Mouse (Mus musculus) heart, postnatal 10 days (tissue): ENCODE results near the gene Crb3. TPM values are rescaled to one million over a fixed set of nuclear protein-coding genes. Genes with fewer than 3 reads are reported as not detected.

ENCODE experiments used
- DNase-seq, 2 experiments: peaks; one replicate each; pipeline ENCODE4 v3.0.0; 2021
- intact Hi-C: fragments of 180-260 bp; cut with DNase I; formaldehyde crosslinking; loops from one replicate; pipeline ENCODE4 v1.15.1; 2025
- total RNA-seq, 2 experiments: library from RNA; stranded (reverse); gene quantifications; 2 replicates each; pipeline ENCODE4 v1.2.3; 2021

The Crb3 gene
- total RNA-seq, 2 experiments from 2014 or later: 0.35 to 0.57 TPM

DNA sequence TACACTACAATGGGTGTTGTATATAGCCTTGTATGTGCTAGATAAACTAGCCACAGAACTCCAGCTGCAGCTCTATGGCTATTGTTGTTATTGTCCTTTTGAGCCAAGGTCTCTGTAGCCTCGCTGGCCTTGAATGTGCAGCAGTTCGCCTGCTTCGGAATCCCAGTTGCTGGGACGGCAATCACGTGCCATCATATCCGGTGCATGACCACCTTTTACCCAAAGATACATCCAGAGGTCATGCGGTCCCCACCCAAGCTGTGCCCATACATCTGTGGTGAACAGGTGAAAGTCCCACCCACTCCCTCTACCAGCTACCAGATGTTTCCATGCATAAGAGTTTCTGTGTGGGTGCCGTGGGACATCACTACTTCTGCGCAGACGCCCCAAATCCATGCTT, 2.2 kb downstream of the Crb3 start:
- intact Hi-C loops: loop anchor here (2.0 to 5.0 kb wide), 2 partner anchors 28 to 186 kb away; partner anchors contain the start of genes Gpr108 and Trip10
- DNase-seq: no peak

DNA sequence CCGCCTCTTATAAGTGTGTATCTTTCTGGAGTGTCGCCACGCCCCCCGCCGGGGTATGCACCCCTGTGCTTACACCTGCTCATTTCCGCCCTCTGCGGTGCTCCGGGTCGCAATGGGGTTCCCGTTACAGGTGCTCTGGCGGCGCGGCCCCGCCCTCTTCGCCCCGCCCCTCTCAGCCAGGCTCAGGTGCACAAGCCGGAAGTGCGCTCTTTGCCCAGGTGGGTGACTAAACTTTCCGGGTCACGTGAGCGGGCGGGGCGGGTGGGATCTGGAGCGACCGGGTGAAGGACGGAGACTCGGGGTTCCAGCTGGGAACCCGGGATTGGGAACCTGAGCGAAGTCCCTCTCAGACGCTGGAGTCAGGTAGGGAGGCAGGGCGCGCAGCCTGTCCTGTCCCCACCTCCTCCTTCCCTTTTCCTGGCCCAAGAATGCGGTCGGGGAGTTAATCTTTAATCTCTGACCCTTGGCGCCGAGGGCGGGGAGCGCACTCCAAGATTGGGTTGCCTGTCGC, 3.2 kb downstream of the Crb3 start:
- DNase-seq: no peak
- intact Hi-C loops: loop anchor here (5.0 kb wide), 1 partner anchor 185 kb away; the partner anchor contains the start of genes Gpr108 and Trip10

DNA sequence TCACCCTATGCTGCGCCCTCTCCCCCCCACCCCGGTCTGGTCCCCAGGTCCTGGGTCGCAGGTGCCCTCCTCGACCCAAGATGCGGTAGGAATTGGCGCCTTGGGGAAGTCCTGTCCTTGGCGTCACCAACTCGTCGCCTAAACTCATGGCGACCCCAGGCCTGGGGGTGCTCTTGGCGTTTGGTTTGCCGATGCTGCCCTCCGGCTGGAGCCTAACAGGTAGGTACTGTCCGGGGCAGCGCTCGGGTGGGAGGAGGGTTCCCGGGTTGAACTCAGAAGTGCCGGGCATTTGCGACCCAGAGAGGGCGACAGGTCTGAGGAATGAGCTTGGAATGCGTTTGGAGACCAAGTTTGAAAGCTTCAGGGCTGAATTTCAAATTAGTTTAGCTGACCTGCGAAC, 3.6 kb downstream of the Crb3 start:
- DNase-seq: no peak
- intact Hi-C loops: loop anchor here (5.0 kb wide), 1 partner anchor 185 kb away; the partner anchor contains the start of genes Gpr108 and Trip10

DNA sequence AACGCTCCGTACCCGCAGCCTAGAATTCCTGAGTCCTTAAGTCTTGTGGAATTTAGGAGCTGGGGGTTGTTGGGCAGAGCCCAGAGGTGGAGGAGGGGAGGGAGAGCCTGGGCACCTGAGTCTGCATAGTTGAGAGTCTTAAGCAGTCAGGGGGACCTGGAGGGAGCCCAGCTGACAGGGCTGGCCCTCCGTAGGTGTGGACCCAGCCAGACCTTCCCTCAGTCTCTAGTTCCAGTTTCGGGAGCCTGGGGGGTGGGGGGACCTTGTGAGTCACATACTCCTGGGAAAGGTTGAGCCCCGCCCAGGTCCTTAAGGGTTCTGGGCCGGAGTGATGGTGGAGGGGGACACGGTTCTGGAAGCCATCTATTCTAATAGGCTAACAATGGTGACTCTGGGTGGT, 4.1 kb downstream of the Crb3 start:
- intact Hi-C loops: loop anchor here (5.0 kb wide), 1 partner anchor 184 kb away; the partner anchor contains the start of genes Gpr108 and Trip10
- no peak for DNase-seq

DNA sequence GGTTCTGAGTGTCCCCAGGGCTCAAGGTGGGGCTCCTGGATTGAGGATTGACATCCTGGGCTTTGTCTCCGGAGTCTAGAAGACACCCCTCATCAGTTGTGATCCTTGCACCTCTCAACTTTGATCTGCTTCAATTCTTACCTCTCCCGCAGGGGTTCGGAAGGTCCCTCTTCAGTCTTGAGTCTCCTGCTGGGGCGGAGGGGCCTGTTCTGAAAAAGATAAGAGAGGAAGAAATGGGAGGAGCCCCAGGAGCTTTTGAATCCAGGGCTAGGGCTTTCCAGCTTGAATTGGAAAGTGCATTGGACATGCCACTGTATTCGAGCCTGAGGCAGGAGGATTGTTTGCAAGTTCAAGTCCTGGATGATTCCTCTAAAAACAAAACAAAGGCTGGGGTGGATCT, 8.0 kb downstream of the Crb3 start:
- intact Hi-C loops: no loop called here
- no peak for DNase-seq

DNA sequence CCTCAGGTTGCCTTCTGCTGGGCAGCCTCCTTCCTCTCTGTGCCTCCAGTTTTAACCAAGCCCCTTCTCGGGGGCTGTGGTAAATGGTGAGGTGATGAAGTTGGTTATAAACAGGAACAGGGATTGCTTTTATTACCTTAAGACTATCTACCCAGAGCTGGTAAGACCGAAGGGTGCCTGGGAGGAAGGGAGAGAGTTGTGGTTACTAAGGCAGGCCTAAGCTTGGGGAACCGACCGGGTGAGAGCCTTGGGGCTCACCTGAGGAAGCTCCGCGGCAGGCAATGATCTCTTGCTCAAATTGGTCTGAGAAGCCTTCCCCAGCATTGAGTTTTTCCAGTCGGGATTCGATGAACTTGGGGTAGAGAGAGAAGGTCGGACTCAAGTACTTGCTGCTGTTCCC, 11.4 kb downstream of the Crb3 start:
- DNase-seq: no peak
- intact Hi-C loops: no loop called here

DNA sequence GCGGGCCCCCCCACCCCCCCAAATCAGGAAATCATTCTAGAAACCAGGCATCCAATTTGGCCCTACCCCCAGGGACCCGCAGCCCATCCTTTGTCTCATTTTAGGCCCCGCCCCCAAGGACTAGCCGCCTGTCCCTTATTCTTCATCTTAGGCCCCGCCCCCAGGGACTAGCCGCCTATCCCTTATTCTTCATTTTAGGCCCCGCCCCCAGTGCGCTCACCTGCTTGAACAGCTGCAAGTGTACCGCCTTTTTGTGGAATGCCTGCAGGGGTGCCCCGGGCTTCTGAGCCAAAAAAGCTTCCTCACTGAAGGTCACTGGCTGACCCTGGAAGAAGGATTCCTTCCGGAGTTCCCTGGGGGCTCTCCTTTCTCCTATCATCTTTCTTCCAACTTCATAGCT, 11.8 kb downstream of the Crb3 start:
- DNase-seq: no peak
- intact Hi-C loops: no loop called here

DNA sequence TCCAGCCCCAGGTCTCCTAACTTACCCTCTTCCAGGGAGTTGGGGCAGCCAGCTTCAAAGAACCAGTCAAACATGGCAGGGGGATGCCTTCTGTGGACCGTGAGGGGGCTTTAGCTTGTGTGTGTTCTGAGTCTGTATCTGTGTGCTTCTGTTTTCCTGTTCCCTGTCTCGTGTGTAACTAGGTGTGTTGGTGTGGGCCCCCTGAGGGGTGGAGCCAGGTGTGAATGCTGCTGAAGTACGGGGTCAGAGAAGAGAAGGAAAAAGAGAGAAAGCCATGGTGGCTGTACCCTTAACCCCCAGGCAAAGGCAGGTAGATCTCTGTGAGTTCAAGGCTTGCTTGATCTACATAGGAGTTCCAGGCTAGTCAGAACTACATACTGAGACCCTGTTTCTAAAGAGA, 18.0 kb downstream of the Crb3 start:
- intact Hi-C loops: no loop called here
- no peak for DNase-seq

DNA sequence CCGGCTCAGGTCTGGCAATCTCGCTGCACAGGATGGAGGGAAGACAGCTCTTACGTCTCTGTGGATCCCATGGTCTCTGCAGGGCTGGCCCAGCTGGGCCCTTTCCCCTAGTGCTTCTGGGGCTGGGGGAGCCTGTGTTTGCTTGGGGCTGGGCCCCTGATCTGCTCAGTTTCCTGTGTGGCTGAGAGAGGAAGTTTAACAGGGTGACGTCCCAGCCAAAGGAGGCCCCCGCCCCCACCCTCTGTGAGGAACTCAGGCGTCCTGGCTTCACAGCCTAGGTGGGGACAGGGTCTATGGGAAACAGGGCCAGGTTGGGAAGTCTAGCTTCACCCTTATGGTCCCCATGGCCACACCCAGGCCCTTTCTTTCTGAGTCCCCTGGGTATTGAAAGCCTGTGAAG, 19.4 kb downstream of the Crb3 start, which contains the start of gene Dennd1c:
TSS of gene Dennd1c (minus strand) at position 179 of the 400 bp plus-strand sequence.
- DNase-seq: no peak
- intact Hi-C loops: no loop called here

DNA sequence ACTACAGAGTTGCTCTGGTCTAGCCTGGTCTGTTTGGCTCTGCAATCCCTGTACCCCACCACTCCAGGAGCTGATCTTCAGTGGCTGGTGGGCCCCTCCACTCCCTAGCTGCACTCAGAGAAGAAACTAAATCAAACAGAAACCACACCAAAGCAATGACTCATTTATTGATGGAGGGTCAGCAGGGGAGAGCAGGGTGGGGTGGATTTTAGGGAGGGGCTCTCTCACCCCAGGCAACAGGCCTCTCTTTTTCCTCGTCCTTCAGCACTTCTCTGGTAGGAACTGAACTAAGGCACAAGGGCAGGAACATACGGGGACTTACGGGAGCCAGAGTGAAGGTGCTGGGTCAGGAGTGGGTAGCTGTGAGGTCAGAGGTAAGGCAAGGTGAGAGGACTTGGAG, 21.0 kb downstream of the Crb3 start:
- DNase-seq: no peak
- intact Hi-C loops: no loop called here

DNA sequence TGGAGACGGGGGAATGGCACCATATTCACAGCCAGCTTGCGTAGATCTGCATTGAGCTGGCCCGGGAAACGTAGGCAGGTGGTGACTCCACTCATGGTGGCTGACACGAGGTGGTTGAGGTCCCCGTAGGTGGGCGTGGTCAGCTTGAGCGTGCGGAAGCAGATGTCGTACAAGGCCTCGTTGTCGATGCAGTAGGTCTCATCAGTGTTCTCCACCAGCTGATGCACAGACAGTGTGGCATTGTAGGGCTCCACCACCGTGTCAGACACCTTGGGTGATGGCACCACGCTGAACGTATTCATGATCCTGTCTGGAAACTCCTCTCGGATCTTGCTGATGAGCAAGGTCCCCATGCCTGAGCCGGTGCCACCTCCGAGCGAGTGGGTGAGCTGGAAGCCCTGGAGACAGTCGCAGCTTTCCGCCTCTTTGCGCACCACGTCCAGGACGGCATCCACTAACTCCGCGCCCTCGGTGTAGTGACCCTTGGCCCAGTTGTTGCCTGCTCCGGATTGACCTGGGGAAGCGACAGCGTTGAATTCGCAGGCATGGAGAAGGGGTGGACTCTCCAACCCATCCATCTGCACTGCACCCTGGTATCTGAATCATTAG, 22.4 kb downstream of the Crb3 start:
- intact Hi-C loops: no loop called here
- DNase-seq: no peak

DNA sequence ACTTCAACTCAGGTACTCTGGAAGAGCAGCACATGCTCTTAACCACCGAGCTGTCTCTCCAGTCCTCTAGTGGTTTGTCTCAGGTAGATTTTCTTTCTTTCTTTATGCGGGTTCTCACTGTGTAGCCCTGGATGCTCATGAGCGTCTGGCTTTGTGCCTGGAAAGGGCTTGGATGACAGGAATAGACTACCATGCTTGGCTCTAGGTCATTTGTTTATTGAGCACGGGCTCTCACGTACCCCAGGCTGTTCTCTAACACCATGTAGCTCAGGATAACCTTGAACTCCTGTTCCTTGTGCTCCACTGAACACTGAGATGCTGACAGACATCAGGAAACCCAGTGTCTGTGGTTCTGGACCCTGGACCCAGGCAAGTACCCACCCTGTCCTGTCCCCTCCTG, 23.6 kb downstream of the Crb3 start:
- intact Hi-C loops: no loop called here
- no peak for DNase-seq

DNA sequence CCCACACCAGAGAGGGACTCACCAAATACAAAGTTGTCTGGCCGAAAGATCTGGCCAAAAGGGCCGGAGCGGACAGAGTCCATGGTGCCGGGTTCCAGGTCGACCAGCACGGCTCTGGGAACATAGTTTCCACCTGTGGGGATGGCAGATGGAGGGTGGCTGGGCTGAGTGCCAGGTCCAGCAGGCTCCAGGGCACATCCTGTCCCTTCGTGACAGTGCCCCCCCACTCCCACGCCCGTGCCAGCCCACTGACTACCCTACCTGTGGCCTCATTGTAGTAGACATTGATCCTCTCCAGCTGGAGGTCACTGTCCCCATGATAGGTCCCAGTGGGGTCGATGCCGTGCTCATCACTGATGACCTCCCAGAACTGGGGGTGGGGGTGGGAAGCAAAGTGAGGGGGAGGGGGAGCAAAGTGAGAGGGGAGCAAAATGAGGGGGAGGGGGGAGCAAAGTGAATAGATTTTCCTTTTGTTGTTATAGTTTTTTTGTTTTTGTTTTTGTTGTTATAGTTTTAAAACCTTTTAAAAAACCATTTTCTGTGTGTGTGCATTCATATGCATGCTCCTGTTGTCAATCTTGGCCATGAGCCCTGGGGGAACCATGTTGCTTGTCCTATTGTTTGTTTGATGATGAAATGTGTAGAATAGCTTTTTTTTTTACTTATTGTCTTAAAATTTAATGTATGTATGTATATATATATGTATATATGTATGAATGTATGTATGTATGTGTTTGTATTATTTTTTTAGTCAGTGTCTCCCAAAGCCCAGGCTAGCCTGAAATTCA, 27.3 kb downstream of the Crb3 start:
- DNase-seq: no peak
- intact Hi-C loops: no loop called here

DNA sequence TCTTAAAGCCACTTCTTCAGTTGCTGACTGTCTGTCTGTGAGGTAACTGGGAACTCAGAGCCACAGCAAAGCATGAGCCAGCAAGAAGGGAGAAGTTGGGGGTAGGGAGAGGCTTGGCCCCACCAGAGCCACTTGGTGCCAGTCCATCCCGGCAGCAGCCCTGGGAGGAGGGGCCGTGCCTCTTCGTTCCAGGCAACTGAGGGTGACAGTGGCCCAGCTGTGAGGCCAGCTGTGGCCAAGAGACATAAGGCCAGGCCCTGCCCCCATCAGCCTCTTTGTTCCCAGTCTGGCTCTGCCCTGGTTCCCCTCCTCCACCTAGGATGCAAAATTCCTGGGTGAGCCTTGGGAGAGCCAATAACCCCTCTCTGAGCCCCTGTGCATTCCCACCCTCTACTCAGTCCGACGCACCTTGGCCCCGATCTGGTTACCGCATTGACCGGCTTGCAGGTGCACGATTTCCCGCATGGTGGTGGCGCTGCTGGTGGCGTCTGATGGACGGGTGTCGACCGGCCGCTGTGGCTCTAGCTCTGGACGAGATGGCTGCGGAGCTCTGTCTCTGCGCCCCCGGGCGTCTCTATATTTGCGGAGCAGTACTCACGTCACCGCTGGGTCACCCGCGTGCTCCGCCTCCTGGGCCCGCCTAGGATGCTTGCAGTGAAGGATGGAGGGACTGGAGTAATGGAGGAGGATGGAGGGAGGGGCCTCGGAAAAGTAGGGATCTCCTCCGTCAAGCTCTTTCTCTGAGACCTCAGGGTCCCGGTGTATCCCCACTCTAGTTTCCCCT, 28.3 kb downstream of the Crb3 start, which contains the start of gene Tubb4a:
TSS of gene Tubb4a (minus strand) at position 734 of the 784 bp plus-strand sequence.
- intact Hi-C loops: no loop called here
- DNase-seq: peak; percentile 52 to 56

DNA sequence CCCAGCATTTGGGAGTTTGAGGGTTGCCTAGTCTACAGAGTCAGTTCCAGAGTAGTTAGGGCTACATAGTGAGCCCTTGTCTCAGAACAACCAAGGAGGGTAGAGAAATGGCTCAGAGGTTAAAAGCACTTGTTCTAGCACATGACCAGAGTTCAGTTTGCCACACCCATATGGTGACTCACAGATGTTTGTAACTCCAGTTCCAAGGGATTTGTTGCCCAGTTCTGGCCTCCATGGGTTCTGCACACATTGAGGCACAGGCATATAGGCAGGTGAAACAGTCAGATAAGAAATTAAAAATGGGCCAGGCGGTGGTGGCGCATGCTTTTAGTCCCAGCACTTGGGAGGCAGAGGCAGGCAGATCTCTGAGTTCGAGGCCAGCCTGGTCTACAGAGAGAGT, 35.3 kb downstream of the Crb3 start:
- intact Hi-C loops: no loop called here
- DNase-seq: no peak

DNA sequence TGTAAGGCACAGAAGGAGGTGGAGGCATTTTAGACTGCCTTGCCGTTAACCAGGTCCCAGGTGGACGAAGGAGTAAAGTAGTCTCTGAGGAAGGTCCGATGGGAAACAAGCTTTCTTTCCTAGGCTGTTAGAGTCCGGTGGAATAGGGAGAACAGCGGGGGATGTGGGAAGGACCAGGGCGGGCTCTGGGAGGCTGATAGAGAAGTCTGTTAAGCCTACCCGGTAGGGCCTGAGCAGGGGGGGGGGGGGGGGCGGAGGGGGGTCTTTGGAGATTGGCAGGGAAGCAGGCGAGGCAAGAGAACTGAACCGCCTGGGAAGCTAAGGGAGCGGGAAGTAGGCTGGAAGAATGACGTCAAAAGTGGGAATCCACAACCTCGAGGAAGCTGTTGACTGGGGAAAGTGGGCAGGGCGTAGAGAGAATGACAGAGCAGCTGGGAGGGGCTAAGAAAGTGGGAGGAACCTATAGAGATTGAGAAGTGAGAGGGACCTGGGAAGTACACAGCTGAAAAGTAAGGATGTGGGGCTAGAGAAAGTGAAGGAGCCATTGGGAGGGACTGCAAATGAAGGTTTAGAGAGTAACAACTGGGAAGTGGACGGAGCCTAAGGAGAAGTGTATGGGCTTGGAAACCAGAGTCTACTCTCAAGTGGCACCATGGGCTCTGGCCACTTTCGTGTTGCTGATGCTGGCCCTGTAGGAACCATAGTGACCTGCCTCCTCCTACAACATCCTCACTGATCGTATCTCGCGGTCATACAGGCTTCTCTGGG, 37.1 kb downstream of the Crb3 start:
- DNase-seq: peak; percentile 67 to 70
- intact Hi-C loops: loop anchor here (1.0 to 2.0 kb wide), 2 partner anchors 99 to 239 kb away; partner anchors contain the start of gene Alkbh7

DNA sequence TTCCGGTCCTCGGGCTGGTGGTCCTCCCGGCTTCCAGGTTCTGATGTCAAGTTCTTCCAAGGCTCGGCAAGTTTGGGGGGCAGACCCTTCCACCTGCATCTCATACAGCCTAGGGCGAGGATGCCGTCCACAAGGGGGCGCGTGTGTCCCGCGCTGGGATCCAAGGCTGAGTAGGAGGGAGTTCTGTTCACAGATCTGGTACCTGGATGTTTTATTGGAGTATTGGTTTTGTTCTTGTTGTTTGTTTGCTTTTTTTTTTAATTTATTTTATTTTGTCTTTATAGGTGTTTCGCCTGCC, 37.7 kb downstream of the Crb3 start:
- peak; percentile 84 to 89 for DNase-seq

DNA sequence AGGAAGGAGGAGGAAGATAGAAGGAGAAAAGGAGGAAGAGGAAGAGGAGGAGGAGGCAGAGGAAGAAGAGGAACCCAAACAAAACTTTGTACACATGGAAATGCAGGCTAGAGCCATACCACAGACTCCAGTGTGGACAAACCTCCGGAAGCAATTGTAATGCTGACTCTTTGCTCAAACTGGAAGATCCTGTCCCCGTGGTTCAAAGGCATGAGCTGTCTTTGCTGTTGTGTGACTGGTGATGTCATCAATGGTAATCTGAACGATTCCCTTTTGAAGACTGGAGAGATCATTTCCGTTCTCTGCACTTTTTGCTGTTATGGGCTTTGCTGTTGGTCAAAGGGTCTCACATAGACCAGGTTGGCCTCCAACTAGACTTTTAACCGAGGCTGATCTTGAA, 39.4 kb downstream of the Crb3 start:
- no peak for DNase-seq

More for the DNA sequence above, 37.7 kb downstream of the Crb3 start:
- intact Hi-C loops: loop anchor here (1.0 to 2.0 kb wide), 2 partner anchors 100 to 239 kb away; partner anchors contain the start of gene Alkbh7

DNA sequence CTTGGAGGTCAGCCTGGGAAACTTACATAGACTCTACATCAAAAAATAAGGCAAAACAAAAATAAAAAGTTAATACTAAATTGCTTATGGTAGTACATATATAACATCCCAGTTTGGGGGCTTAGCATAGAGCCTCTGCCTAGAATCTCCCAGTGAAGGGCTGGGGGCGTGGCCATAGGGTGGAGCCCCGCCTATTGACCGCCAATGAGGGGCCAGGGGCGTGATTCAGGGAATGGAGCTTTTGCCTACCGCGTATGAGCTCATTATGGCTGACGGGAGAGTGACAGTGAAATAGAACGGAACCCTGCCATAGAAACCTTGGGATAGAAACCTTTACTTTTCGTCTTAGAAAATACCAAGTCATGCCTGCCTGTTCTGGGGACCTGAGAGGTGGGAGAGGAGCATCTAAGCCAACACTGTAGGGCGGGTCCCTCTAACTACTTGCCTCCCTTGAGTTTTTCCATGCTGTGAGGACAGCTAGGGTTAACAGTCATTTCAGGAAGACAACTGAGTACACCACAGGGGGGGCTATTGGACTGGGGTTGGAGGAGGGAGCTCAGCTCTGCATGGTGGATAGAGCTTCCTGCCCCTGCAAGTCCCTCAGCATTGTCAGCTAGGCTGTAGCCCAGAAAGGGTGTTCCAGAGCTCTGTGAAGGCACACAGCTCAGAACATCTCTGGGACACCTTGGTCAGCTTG, 40.9 kb downstream of the Crb3 start:
- no peak for DNase-seq
- intact Hi-C loops: no loop called here

More for the DNA sequence above, 39.4 kb downstream of the Crb3 start:
- intact Hi-C loops: no loop called here

DNA sequence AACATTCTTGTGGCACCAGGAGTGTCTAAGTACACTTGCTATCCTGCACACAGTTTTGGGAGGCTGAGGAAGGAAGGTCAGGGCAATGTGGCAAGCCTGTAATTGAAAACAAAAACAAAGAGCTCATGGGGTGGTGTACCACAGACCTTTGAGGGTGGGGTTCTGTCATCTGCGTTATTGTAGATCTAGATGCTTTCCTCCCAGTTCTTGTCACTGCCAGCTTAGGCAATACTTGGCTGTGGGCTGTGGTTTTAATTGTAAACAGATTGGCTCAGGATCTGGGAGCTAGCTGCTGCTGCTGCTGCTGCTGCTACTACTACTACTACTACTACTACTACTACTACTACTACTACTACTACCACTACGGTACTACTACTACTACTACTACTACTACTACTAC, 43.4 kb downstream of the Crb3 start:
- intact Hi-C loops: no loop called here
- no peak for DNase-seq
